Mouse (Mus musculus) MEL (cell line): ENCODE results near the gene Casc3. TPM values are rescaled to one million over a fixed set of nuclear protein-coding genes. Genes with fewer than 3 reads are reported as not detected.
A peak's percentile ranks its signal among the peaks of the same experiment; 100 is the strongest.

Source experiments
- DNase-seq: peaks from one replicate; pipeline ENCODE4 v3.0.0; 2011; ENCODE audit warnings: low read depth, low spot score
- H3K27ac ChIP-seq: 2 replicates; pipeline ENCODE4 v1.5.1; 2012; ENCODE audit warnings: low read depth, mild to moderate bottlenecking, control low read depth, low read length, moderate library complexity; ENCODE audit not compliant: control insufficient read depth
- H3K27me3 ChIP-seq, 2 experiments: fragments of 150-350 bp in 1 of 2; sonication (generic) in 1 of 2; 2 replicates each; pipeline ENCODE4 v1.6.1; 2012; ENCODE audit warnings: low read length in 2 of 2, mild to moderate bottlenecking in 2 of 2, improper control_type of control experiment in 1 of 2, moderate library complexity in 1 of 2; ENCODE audit not compliant: insufficient read depth in 2 of 2, control insufficient read depth in 1 of 2
- H3K36me3 ChIP-seq, 2 experiments: 2 replicates each; pipeline ENCODE4 v1.6.1; 2012 to 2014; ENCODE audit warnings: low read length in 2 of 2, improper control_type of control experiment in 1 of 2, inconsistent platforms in 1 of 2, mild to moderate bottlenecking in 1 of 2; ENCODE audit not compliant: insufficient read depth in 2 of 2, control insufficient read depth in 1 of 2
- H3K4me1 ChIP-seq, 2 experiments: fragments of 150-350 bp in 1 of 2; sonication (generic) in 1 of 2; 2 replicates each; pipeline ENCODE4 v1.6.1; 2012; ENCODE audit warnings: low read length in 2 of 2, improper control_type of control experiment in 1 of 2, mild to moderate bottlenecking in 1 of 2; ENCODE audit not compliant: insufficient read depth in 2 of 2, control insufficient read depth in 1 of 2
- H3K4me3 ChIP-seq, 2 experiments: fragments of 150-350 bp in 1 of 2; sonication (generic) in 1 of 2; 2 replicates each; pipeline ENCODE4 v1.5.1; 2012; ENCODE audit warnings: low read depth in 2 of 2, low read length in 2 of 2, mild to moderate bottlenecking in 2 of 2, moderate library complexity in 2 of 2, control low read depth in 1 of 2, improper control_type of control experiment in 1 of 2; ENCODE audit not compliant: control insufficient read depth in 1 of 2, insufficient read depth in 1 of 2
- H3K79me2 ChIP-seq: 2 replicates; pipeline ENCODE4 v1.6.1; 2012; ENCODE audit warnings: mild to moderate bottlenecking, low read length, moderate library complexity; ENCODE audit not compliant: control insufficient read depth, poor library complexity, insufficient read depth
- H3K9ac ChIP-seq: 2 replicates; pipeline ENCODE4 v1.6.1; 2012; ENCODE audit warnings: low read depth, mild to moderate bottlenecking, control low read depth, low read length, moderate library complexity; ENCODE audit not compliant: control insufficient read depth, poor library complexity, severe bottlenecking
- H3K9me3 ChIP-seq: fragments of 150-350 bp; sonication (generic); replicated peaks from 2 replicates; pipeline ENCODE4 v1.6.1; 2012; ENCODE audit warnings: mild to moderate bottlenecking, low read length, improper control_type of control experiment, moderate library complexity; ENCODE audit not compliant: insufficient read depth
- BHLHE40 ChIP-seq: IDR thresholded peaks from 2 replicates; pipeline ENCODE4 v1.6.1; 2012; ENCODE audit warnings: low read depth, mild to moderate bottlenecking, inconsistent platforms, low read length, improper control_type of control experiment, borderline replicate concordance
- CHD1 ChIP-seq: IDR thresholded peaks from 2 replicates; pipeline ENCODE4 v1.6.1; 2012; ENCODE audit warnings: low read depth, mild to moderate bottlenecking, inconsistent platforms, low read length, improper control_type of control experiment
- CTCF ChIP-seq, 3 experiments: IDR thresholded peaks in 2 of 3; conservative IDR thresholded peaks in 1 of 3; 2 replicates each; pipeline ENCODE4 v1.5.1; 2011 to 2012; ENCODE audit warnings: low read length in 3 of 3, low read depth in 2 of 3, mild to moderate bottlenecking in 2 of 3, improper control_type of control experiment in 1 of 3, inconsistent platforms in 1 of 3, mixed read lengths in 1 of 3, moderate library complexity in 1 of 3; ENCODE audit not compliant: control insufficient read depth in 1 of 3, insufficient read depth in 1 of 3, poor library complexity in 1 of 3, severe bottlenecking in 1 of 3
- ELF1 ChIP-seq: IDR thresholded peaks from 2 replicates; pipeline ENCODE4 v1.6.1; 2014; ENCODE audit warnings: low read depth, mild to moderate bottlenecking, inconsistent platforms, low read length, improper control_type of control experiment, moderate library complexity
- EP300 ChIP-seq, 2 experiments: IDR thresholded peaks; 2 replicates each; pipeline ENCODE4 v1.6.1; 2011; ENCODE audit warnings: improper control_type of control experiment in 2 of 2, low read length in 2 of 2, low read depth in 1 of 2, mild to moderate bottlenecking in 1 of 2
- ETS1 ChIP-seq: IDR thresholded peaks from 2 replicates; pipeline ENCODE4 v1.6.1; 2012; ENCODE audit warnings: low read depth, mild to moderate bottlenecking, inconsistent platforms, low read length, improper control_type of control experiment, moderate library complexity
- GABPA ChIP-seq: IDR thresholded peaks from 2 replicates; pipeline ENCODE4 v1.6.1; 2012; ENCODE audit warnings: low read depth, mild to moderate bottlenecking, inconsistent platforms, low read length, improper control_type of control experiment, moderate library complexity
- GATA1 ChIP-seq: IDR thresholded peaks from 2 replicates; pipeline ENCODE4 v1.6.1; 2011; ENCODE audit warnings: low read depth, low read length, improper control_type of control experiment
- HCFC1 ChIP-seq: IDR thresholded peaks from 2 replicates; pipeline ENCODE4 v1.6.1; 2012; ENCODE audit warnings: low read depth, mild to moderate bottlenecking, inconsistent platforms, low read length, improper control_type of control experiment, moderate library complexity
- KAT2A ChIP-seq: conservative IDR thresholded peaks from 2 replicates; pipeline ENCODE4 v1.6.1; 2012; ENCODE audit warnings: low read depth, low read length, improper control_type of control experiment, inconsistent platforms
- MAFK ChIP-seq: IDR thresholded peaks from 2 replicates; pipeline ENCODE4 v1.6.1; 2011; ENCODE audit warnings: low read depth, mild to moderate bottlenecking, low read length, improper control_type of control experiment, borderline replicate concordance
- MAX ChIP-seq: IDR thresholded peaks from 2 replicates; pipeline ENCODE4 v1.6.1; 2011; ENCODE audit warnings: low read length, improper control_type of control experiment
- MEF2A ChIP-seq: IDR thresholded peaks from 2 replicates; pipeline ENCODE4 v1.6.1; 2014; ENCODE audit warnings: low read depth, mild to moderate bottlenecking, inconsistent platforms, low read length, improper control_type of control experiment; ENCODE audit not compliant: poor library complexity, insufficient replicate concordance, severe bottlenecking; ENCODE audit errors: extremely low read depth
- MXI1 ChIP-seq: IDR thresholded peaks from 2 replicates; pipeline ENCODE4 v1.6.1; 2011; ENCODE audit warnings: mild to moderate bottlenecking, low read depth, low read length, improper control_type of control experiment
- MYB ChIP-seq: IDR thresholded peaks from 2 replicates; pipeline ENCODE4 v1.6.1; 2011; ENCODE audit warnings: mild to moderate bottlenecking, low read depth, low read length, improper control_type of control experiment
- NELFE ChIP-seq: IDR thresholded peaks from 2 replicates; pipeline ENCODE4 v1.6.1; 2011; ENCODE audit warnings: low read depth, low read length, improper control_type of control experiment
- POLR2A ChIP-seq, 2 experiments: IDR thresholded peaks; 2 replicates each; pipeline ENCODE4 v1.6.1; 2011 to 2012; ENCODE audit warnings: low read length in 2 of 2, mild to moderate bottlenecking in 2 of 2, control low read depth in 1 of 2, improper control_type of control experiment in 1 of 2, low read depth in 1 of 2, moderate library complexity in 1 of 2; ENCODE audit not compliant: control insufficient read depth in 1 of 2, insufficient read depth in 1 of 2, poor library complexity in 1 of 2
- POLR2AphosphoS5 ChIP-seq: IDR thresholded peaks from 2 replicates; pipeline ENCODE4 v1.6.1; 2012; ENCODE audit warnings: low read depth, borderline replicate concordance, mild to moderate bottlenecking, inconsistent platforms, low read length, moderate library complexity, mixed read lengths
- RCOR1 ChIP-seq: IDR thresholded peaks from 2 replicates; pipeline ENCODE4 v1.6.1; 2012; ENCODE audit warnings: low read depth, mild to moderate bottlenecking, inconsistent platforms, low read length, improper control_type of control experiment
- SIN3A ChIP-seq: IDR thresholded peaks from 2 replicates; pipeline ENCODE4 v1.6.1; 2012; ENCODE audit warnings: low read length, improper control_type of control experiment, inconsistent platforms
- SMC3 ChIP-seq: IDR thresholded peaks from 2 replicates; pipeline ENCODE4 v1.6.1; 2011; ENCODE audit warnings: low read depth, low read length, improper control_type of control experiment
- TBP ChIP-seq: IDR thresholded peaks from 2 replicates; pipeline ENCODE4 v1.8.0; 2011; ENCODE audit warnings: low read depth, low read length, improper control_type of control experiment
- TCF12 ChIP-seq: IDR thresholded peaks from 2 replicates; pipeline ENCODE4 v1.6.1; 2014; ENCODE audit warnings: low read depth, mild to moderate bottlenecking, inconsistent platforms, low read length, improper control_type of control experiment, moderate library complexity
- UBTF ChIP-seq: IDR thresholded peaks from 2 replicates; pipeline ENCODE4 v1.6.1; 2012; ENCODE audit warnings: low read depth, mild to moderate bottlenecking, inconsistent platforms, low read length, improper control_type of control experiment, moderate library complexity, borderline replicate concordance; ENCODE audit not compliant: insufficient read depth
- USF1 ChIP-seq: IDR thresholded peaks from 2 replicates; pipeline ENCODE4 v1.6.1; 2014; ENCODE audit warnings: low read depth, mild to moderate bottlenecking, inconsistent platforms, low read length, improper control_type of control experiment, moderate library complexity
- USF2 ChIP-seq, 2 experiments: IDR thresholded peaks; 2 replicates each; pipeline ENCODE4 v1.6.1; 2011 to 2012; ENCODE audit warnings: improper control_type of control experiment in 2 of 2, low read length in 2 of 2, borderline replicate concordance in 1 of 2, inconsistent platforms in 1 of 2, low read depth in 1 of 2, mild to moderate bottlenecking in 1 of 2; ENCODE audit not compliant: insufficient read depth in 1 of 2
- ZC3H11A ChIP-seq: IDR thresholded peaks from 2 replicates; pipeline ENCODE4 v1.6.1; 2012; ENCODE audit warnings: low read depth, mild to moderate bottlenecking, inconsistent platforms, low read length, improper control_type of control experiment
- ZKSCAN1 ChIP-seq: IDR thresholded peaks from 2 replicates; pipeline ENCODE4 v1.6.1; 2012; ENCODE audit warnings: low read depth, mild to moderate bottlenecking, inconsistent platforms, low read length, improper control_type of control experiment, moderate library complexity
- ZNF384 ChIP-seq: IDR thresholded peaks from 2 replicates; pipeline ENCODE4 v1.6.1; 2012; ENCODE audit warnings: low read depth, mild to moderate bottlenecking, inconsistent platforms, low read length, improper control_type of control experiment
- polyA plus RNA-seq, 2 experiments: library from polyadenylated mRNA; stranded (reverse) in 1 of 2; unstranded in 1 of 2; fragments of >175 nt in 1 of 2; fragments of >200 nt in 1 of 2; gene quantifications; 2 replicates each; pipeline versions ENCODE4 v1.2.1 to v1.2.4; 2012; ENCODE audit warnings: low replicate concordance in 2 of 2, low read depth in 1 of 2; ENCODE audit not compliant: insufficient read length in 2 of 2, insufficient read depth in 1 of 2, missing spikeins in 1 of 2
- total RNA-seq: library from RNA; depleted of rRNA; stranded (reverse); fragments of 300-350 nt; gene quantifications from 2 replicates; pipeline ENCODE4 v1.2.3, GENCODE M21; 2012; rRNA removed

The Casc3 gene
- total RNA-seq = 18.2 and 20.9 TPM in 2 replicates
- polyA plus RNA-seq = 10 to 100 TPM; 58.6 to 61.0 TPM

GRCm38 (mm10) chr11:98804605-98805004 is at the start of gene Casc3:
Gene Casc3 (plus strand): TSS chr11:98804905.
- no peaks in the 10 kb centered on the region for H3K27me3 ChIP-seq
- no peak within 1 kb of the TSS for H3K4me3 ChIP-seq
- H3K9me3 ChIP-seq = no peaks in the 10 kb centered on the region
- H3K27ac ChIP-seq = no peak within 1 kb of the TSS
- DNase-seq = no peak
- H3K4me1 ChIP-seq = peaks cover 3% of the 10 kb centered on the region in 2 experiments; a peak in 3 of 4 replicates
- H3K79me2 ChIP-seq = no peaks in the 10 kb centered on the region; the same call in 1 of the 2 replicates
- peaks cover 12 to 42% of the 10 kb centered on the region in 2 experiments for H3K36me3 ChIP-seq
- H3K9ac ChIP-seq = no peak within 1 kb of the TSS
- TF ChIP-seq ETS1 = no peak
- TF ChIP-seq USF2 (IDR thresholded peaks at IDR 0.05; ENCODE audit: borderline replicate concordance in 1 of 2, insufficient read depth in 1 of 2, low read depth in 1 of 2, low read length in 2 of 2) = no peak
- no peak for TF ChIP-seq MYB

DNA sequence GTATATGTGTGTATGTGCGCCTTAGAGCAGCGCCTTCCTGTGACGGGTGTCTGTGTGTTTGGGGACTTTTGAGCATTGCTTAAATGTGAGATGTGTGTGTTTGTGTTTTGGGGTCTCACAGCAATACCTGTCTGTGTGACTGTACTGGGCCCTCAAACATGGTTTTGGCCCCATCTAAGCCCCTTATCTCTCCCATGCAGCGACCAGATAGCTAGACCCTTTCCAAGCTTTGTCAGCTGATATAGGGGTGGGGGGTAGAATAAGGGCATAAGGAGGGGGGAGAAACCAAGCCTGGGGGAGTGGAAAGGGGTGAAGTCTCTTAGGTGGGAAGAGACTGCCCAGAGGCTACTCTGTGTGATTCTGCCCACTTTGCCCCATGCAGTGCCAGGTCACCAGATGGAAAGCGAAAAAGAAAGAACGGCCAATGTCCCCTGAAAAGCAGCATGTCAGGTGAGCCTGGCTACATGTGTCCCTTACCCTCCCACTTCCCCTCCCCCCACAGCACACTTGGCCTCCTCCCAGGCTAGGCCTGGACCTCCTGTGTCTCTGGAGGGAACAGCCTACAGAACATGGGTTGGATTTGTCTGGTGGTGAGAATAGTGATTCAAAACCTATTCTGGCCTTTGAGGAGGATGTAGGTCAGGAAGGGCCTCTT is 48.9 kb upstream of the Casc3 start:
- Histone ChIP-seq H3K9me3 (no peaks in the 10 kb centered on the region), H3K4me3 (no peak overlapping the region), H3K9ac (no peak overlapping the region; the same call in 1 of the 2 replicates), H3K27me3 (no peaks in the 10 kb centered on the region), H3K4me1 (peaks cover 41 to 48% of the 10 kb centered on the region in 2 experiments), H3K79me2 (peaks cover 6% of the 10 kb centered on the region), H3K36me3 (peaks cover 0 to 42% of the 10 kb centered on the region in 2 experiments; a peak in 3 of 4 replicates), H3K27ac (no peak overlapping the region)
- DNase-seq = no peak
- TF ChIP-seq MAFK (no peak), GABPA (no peak), MXI1 (no peak), MYB (no peak), SMC3 (no peak), BHLHE40 (no peak), RCOR1 (0 out of 2 replicates have a peak, but pooled peaks have one; percentile 25), TCF12 (peak; percentile 91), ZKSCAN1 (no peak), ZNF384 (no peak), MEF2A (no peak), USF1 (peak; percentile 63; the same call in 1 of the 2 replicates), TBP (no peak), ETS1 (peak; percentile 78), KAT2A (no peak), POLR2A (IDR thresholded peaks at IDR 0.05; ENCODE audit: control insufficient read depth in 1 of 2, insufficient read depth in 1 of 2, low read depth in 1 of 2, low read length in 2 of 2, poor library complexity in 1 of 2) (no peak), EP300 (IDR thresholded peaks at IDR 0.05; ENCODE audit: low read depth in 1 of 2, low read length in 2 of 2) (peak; percentile 78 to 85), UBTF (no peak), CTCF (IDR thresholded peaks at IDR 0.05 in 2 of 3, conservative IDR thresholded peaks at IDR 0.05 in 1 of 3; ENCODE audit: control insufficient read depth in 1 of 3, insufficient read depth in 1 of 3, low read depth in 2 of 3, low read length in 3 of 3, poor library complexity in 1 of 3, severe bottlenecking in 1 of 3) (no peak), SIN3A (peak; percentile 57; the same call in 1 of the 2 replicates), MAX (no peak), GATA1 (peak; percentile 82), ZC3H11A (no peak), POLR2AphosphoS5 (no peak), USF2 (IDR thresholded peaks at IDR 0.05; ENCODE audit: borderline replicate concordance in 1 of 2, insufficient read depth in 1 of 2, low read depth in 1 of 2, low read length in 2 of 2) (no peak), CHD1 (no peak), NELFE (no peak), ELF1 (no peak), HCFC1 (no peak)
